Mouse (Mus musculus): ENCODE measurements around the gene Rims1. TPM values are rescaled to one million over a fixed set of nuclear protein-coding genes. Genes with fewer than 3 reads are reported as not detected.

Gene Rims1
- not detected in 2 replicates for polyA plus RNA-seq (2012)

- no peak for TF ChIP-seq GATA1 (IDR thresholded peaks at IDR 0.05; ENCODE audit: low read length)
These were observed at the start of gene Rims1 for GRCm38 (mm10) chr1:22805726-22806625. Gene Rims1, minus strand, starts transcription at chr1:22805994.

DNA sequence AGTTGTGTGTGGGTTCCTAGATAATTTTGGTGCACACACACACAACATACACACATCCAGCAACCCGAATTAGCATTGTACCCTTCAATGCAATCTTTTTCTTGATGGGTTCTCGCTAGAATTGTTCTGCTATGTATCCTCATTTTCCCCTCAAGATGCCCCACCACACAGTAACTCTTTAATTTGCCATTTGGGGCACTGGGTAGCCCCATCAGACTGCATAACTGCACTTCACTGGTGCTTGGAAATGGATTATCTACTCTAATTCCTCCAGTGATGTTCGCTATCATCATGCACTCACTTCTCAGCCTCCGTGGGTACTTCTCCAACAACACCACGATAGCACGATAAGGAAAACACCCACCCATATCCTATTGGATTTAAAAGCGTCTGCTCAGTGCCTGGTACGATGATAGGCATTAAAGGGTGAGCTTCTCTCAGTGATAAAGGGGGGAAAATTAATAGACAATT lies 867 bp upstream of the Rims1 start:
- TF ChIP-seq GATA1 (IDR thresholded peaks at IDR 0.05; ENCODE audit: low read length): no peak

DNA sequence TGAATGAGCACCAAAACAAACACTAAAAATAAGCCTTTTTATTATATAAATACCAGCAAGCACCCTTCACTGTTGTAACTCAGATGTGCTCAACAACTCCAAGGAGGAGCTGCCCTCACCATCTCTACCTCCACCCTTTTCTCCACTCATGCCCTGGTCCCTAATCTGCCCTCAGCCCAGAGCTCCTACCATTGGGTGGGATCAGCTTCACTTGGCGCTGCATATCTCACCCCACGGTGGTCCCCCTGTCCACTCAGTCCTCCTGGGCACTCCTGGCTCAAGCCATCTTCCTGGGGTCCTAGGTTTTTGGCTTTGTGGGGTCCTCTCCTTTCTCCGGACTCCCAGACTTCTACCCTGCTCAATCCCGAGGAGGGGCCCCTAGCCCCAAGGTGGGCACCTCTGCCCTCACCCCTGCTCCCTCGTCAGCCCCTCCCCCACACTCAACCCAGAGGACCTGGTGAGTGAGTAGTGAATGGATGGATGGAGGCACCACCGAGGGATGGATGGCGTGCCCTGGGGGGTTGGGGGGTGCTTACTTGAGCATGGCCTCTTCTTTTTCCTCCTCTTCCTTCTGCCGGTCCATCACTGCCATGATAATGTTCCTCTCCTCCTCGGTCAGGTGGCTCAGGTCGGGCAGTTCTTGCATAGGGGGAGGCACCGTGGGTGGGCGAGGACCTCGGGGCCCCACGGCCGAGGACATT lies 619 bp downstream of the Rims1 start:
- TF ChIP-seq GATA1 (IDR thresholded peaks at IDR 0.05; ENCODE audit: low read length): no peak

GRCm38 (mm10) chr1:22804148-22804885 lies 1.5 kb downstream of the Rims1 start:
- TF ChIP-seq GATA1 (IDR thresholded peaks at IDR 0.05; ENCODE audit: low read length): no peak

GRCm38 (mm10) chr1:22803471-22803870 lies 2.3 kb downstream of the Rims1 start:
- TF ChIP-seq GATA1 (IDR thresholded peaks at IDR 0.05; ENCODE audit: low read length): no peak

DNA sequence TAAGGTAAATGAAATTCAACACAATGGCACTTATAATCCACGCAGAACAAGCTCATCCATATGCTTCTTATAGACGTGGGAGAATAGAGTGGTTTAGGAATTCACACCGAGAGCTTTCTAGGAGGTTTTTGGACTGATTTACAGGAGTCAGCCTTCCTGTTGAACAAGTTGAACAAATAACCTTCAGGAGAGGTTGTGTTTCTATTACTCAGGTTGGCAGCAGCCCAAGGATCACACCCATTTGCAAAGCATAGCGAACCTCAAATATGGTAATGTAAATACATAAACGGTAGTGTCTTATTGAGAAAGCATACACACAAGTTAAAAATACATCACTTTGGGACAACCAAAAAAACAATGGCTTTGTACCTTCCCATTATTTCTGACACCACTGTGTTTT lies 5.5 kb downstream of the Rims1 start:
- no peak for TF ChIP-seq GATA1 (IDR thresholded peaks at IDR 0.05; ENCODE audit: low read length)

DNA sequence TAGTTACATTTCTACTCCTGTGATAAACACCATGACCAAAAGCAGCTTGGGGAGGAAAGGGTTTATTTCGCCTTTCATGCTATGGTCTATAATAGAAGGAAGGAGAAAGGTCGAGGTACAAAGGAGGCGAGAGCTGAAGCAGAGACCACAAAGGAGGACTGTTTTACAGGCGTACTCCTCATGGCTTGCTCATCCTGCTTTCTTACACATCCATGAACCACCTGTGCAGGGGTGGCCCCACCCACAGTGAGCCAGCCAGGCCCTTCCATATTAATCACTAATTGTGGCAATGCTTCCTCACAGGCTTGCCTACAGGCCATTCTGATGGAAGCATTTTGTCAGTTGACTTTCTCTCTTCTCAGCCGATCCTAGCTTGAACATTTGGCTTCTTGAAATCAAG lies 8.7 kb downstream of the Rims1 start:
- TF ChIP-seq GATA1 (IDR thresholded peaks at IDR 0.05; ENCODE audit: low read length): no peak

- no peak for TF ChIP-seq GATA1 (IDR thresholded peaks at IDR 0.05; ENCODE audit: low read length)
These were observed 16.3 kb downstream of the Rims1 start for GRCm38 (mm10) chr1:22789391-22789909.

GRCm38 (mm10) chr1:22787616-22788015 lies 18.2 kb downstream of the Rims1 start:
- TF ChIP-seq GATA1 (IDR thresholded peaks at IDR 0.05; ENCODE audit: low read length): no peak

- TF ChIP-seq GATA1 (IDR thresholded peaks at IDR 0.05; ENCODE audit: low read length): no peak
These were observed 35.1 kb downstream of the Rims1 start for GRCm38 (mm10) chr1:22770530-22771254.

DNA sequence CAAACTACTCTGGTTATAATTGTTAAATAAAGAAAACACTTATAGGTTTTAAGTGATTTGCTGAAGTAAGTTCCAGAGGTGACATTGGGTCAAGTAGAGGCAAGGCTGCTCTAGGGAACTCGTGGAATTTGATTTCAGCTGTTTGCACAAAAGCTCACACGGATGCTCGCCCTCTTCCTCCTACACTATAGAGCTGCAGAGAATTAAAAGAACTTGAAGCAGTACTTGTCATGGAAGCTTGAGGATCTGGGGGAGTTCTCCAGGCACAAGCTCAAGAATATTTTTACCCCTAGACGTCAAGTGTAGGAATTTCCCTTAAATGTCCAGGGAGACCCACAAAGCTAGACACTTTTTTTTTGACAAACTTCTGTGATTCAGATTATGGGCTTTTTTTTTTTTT lies 42.4 kb downstream of the Rims1 start:
- TF ChIP-seq GATA1 (IDR thresholded peaks at IDR 0.05; ENCODE audit: low read length): no peak

DNA sequence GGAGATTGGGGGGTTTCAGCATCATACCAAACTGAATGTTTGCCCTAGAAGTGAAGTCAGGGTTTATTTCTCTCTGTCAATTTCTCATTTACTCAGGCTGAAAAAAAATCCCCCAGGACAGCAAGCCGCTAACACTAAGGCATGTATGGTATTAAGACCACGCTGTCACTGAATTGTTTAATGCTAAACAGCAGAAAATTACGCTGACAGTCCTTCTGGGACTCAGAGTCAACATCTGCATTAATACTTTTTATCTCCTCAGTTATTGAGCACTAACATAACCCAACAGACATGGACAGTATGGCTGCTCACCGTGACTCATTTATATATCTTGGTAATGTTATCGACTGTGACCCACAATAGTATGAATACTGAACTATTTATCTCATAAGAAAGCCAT lies 43.0 kb downstream of the Rims1 start:
- TF ChIP-seq GATA1 (IDR thresholded peaks at IDR 0.05; ENCODE audit: low read length): no peak

DNA sequence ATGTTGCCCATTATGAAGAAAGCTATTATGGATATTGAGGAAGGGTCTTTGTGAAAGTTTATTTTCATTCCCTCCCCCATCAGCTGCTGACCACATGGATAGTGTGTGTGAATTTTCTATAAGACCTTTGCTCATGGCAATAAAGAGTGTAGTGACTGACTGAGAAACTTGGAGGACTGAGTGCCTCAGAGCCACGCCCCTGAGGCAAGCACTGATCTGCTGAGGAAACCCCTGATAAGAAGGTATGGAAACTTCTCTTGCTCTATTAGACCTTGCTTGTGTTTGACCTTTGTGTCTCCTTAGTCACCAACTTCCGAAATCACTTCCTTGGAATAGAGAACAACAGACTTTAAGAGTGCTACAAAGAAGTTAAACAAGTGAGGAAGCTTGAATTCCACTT lies 55.3 kb downstream of the Rims1 start:
- no peak for TF ChIP-seq GATA1 (IDR thresholded peaks at IDR 0.05; ENCODE audit: low read length)

GRCm38 (mm10) chr1:22744655-22745054 lies 61.1 kb downstream of the Rims1 start:
- no peak for TF ChIP-seq GATA1 (IDR thresholded peaks at IDR 0.05; ENCODE audit: low read length)

- no peak for TF ChIP-seq GATA1 (IDR thresholded peaks at IDR 0.05; ENCODE audit: low read length)
These were observed 68.3 kb downstream of the Rims1 start for GRCm38 (mm10) chr1:22737491-22737890.
